Mouse (Mus musculus): ENCODE measurements around the gene Akt3. TPM values are rescaled to one million over a fixed set of nuclear protein-coding genes. Genes with fewer than 3 reads are reported as not detected.

Gene Akt3
- polyA plus RNA-seq (2015; fragmentation: Nextera tagmentation; extraction: Ambion mirVana), result 3.7 and 4.5 TPM in 2 replicates

DNA sequence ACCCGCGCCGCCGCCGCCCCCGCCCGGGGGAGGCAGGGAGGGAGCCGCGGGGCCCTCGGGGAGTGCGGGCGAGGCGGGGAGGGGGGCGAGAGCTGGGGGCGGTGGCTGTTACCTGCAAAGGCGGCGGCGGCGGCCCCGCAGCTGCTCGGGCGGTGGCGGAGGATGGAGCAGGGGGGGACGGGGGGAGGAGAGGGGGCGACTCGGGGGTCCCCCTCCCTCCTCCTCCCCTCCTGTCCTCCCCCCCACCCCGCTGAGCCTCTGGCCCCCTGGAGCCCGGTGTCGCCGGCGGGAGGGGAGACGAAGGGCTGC, at the start of gene Akt3:
Gene Akt3, minus strand, starts transcription at position 170 of the 309 bp plus-strand sequence.

Other genes with a start within 250 kb of the Akt3 start
- gene Zbtb18, start 184.1 kb upstream of the Akt3 start, polyA plus RNA-seq (2015; fragmentation: Nextera tagmentation; extraction: Ambion mirVana), result 2.6 TPM in 2 replicates

All from urinary bladder, postnatal 0 days (tissue).